Mouse (Mus musculus) stomach, adult 2 months (tissue): Measurements from ENCODE around the gene Lbp. TPM values are rescaled to one million over a fixed set of nuclear protein-coding genes. Genes with fewer than 3 reads are reported as not detected.

Source experiments
- polyA plus RNA-seq: library from polyadenylated mRNA; depleted of rRNA; stranded (reverse); fragments of >200 nt; gene quantifications from 2 replicates; pipeline ENCODE4 v1.2.3, GENCODE M21; 2012; rRNA removed

Gene Lbp
- 3.6 and 4.2 TPM in 2 replicates for polyA plus RNA-seq

GRCm38 (mm10) chr2:158305948-158306695 lies at the start of gene Lbp:
Lbp (plus strand) TSS chr2:158306493.

GRCm38 (mm10) chr2:158258005-158258418 lies 48.3 kb upstream of the Lbp start, which contains the start of gene Bpi:
Bpi (plus strand) TSS chr2:158258094.

GRCm38 (mm10) chr2:158375443-158376122 lies 69.3 kb downstream of the Lbp start, which contains the start of gene Snhg11:
Snhg11 (plus strand) TSS chr2:158375638.

Other genes with a start within 250 kb of the Lbp start
- gene Tgm2, start 160.1 kb upstream of the Lbp start, polyA plus RNA-seq, result 48.6 and 73.7 TPM in 2 replicates
- 1.8 and 2.1 TPM in 2 replicates for gene D630003M21Rik, start 77.3 kb upstream of the Lbp start, polyA plus RNA-seq
- gene Bpi, start 48.4 kb upstream of the Lbp start, polyA plus RNA-seq, result 0.04 and 0.10 TPM in 2 replicates
- 0.69 and 0.85 TPM in 2 replicates for gene Snhg11, start 69.1 kb downstream of the Lbp start, polyA plus RNA-seq
- 4.4 and 5.1 TPM in 2 replicates for gene Ralgapb, start 103.4 kb downstream of the Lbp start, polyA plus RNA-seq
- 1.1 and 4.1 TPM in 2 replicates for gene Adig, start 196.1 kb downstream of the Lbp start, polyA plus RNA-seq
- 4.5 and 6.2 TPM in 2 replicates for gene Arhgap40, start 206.3 kb downstream of the Lbp start, polyA plus RNA-seq